Mouse (Mus musculus) kidney, postnatal 0 days (tissue): ENCODE data around the gene Unk. TPM values are rescaled to one million over a fixed set of nuclear protein-coding genes. Genes with fewer than 3 reads are reported as not detected.

ENCODE experiments used
- ATAC-seq: fragments of 200-750 bp; cut with Nextera tagmentation; replicated peaks from 2 replicates; pipeline ENCODE4 v1.8.0; 2017; ENCODE audit warnings: low read depth, moderate number of reproducible peaks, moderate TSS enrichment, moderate library complexity; ENCODE audit not compliant: low FRiP score
- DNase-seq: peaks from one replicate; pipeline ENCODE4 v3.0.0-alpha.2; 2016; ENCODE audit warnings: low spot score
- H3K27ac ChIP-seq: fragments of 300-500 bp; sonication (generic); 2 replicates; pipeline ENCODE4 v1.5.1; 2014; ENCODE audit warnings: mild to moderate bottlenecking
- H3K27me3 ChIP-seq: fragments of 300-500 bp; sonication (generic); 2 replicates; pipeline ENCODE4 v1.6.1; 2014; ENCODE audit warnings: low read length, mixed read lengths; ENCODE audit not compliant: insufficient read depth
- H3K36me3 ChIP-seq: fragments of 300-500 bp; sonication (generic); 2 replicates; pipeline ENCODE4 v1.6.1; 2014; ENCODE audit warnings: low read length, mixed read lengths; ENCODE audit not compliant: insufficient read depth
- H3K4me1 ChIP-seq: fragments of 300-500 bp; sonication (generic); replicated peaks from 2 replicates; pipeline ENCODE4 v1.6.1; 2014; ENCODE audit warnings: antibody characterized with exemption, low read length, mixed read lengths; ENCODE audit not compliant: insufficient read depth
- H3K4me2 ChIP-seq: fragments of 300-500 bp; sonication (generic); 2 replicates; pipeline ENCODE4 v1.6.1; 2014; ENCODE audit warnings: mild to moderate bottlenecking, low read length, moderate library complexity, mixed read lengths
- H3K4me3 ChIP-seq: fragments of 300-500 bp; sonication (generic); replicated peaks from 2 replicates; pipeline ENCODE4 v1.5.1; 2014; ENCODE audit warnings: low read depth, low read length
- H3K9ac ChIP-seq: fragments of 300-500 bp; sonication (generic); 2 replicates; pipeline ENCODE4 v1.6.1; 2014; ENCODE audit warnings: low read depth, low read length
- H3K9me3 ChIP-seq: fragments of 300-500 bp; sonication (generic); replicated peaks from 2 replicates; pipeline ENCODE4 v1.6.1; 2016; ENCODE audit warnings: low read length, inconsistent platforms, mixed read lengths
- CTCF ChIP-seq: IDR thresholded peaks from 2 replicates; pipeline ENCODE4 v1.5.1; 2016; ENCODE audit warnings: antibody characterized with exemption, low read depth, mild to moderate bottlenecking, moderate library complexity
- WGBS: fragments of 180-500 bp; shearing (Covaris S2); extraction: QIAGEN DNeasy Blood & Tissue Kit; methylation state at CpG from one replicate; pipeline ENCODE4 v1.1.7; 2014; 5-methylcytosine and 5-hydroxymethylcytosine counted together
- polyA plus RNA-seq: library from polyadenylated mRNA; unstranded; fragments of >200 nt; fragmentation: Nextera tagmentation; extraction: Ambion mirVana; gene quantifications from 2 replicates; pipeline ENCODE4 v1.2.1, GENCODE M21; 2015

The Unk gene
- polyA plus RNA-seq, 1 experiment from 2014 or later, result 21.4 TPM

DNA sequence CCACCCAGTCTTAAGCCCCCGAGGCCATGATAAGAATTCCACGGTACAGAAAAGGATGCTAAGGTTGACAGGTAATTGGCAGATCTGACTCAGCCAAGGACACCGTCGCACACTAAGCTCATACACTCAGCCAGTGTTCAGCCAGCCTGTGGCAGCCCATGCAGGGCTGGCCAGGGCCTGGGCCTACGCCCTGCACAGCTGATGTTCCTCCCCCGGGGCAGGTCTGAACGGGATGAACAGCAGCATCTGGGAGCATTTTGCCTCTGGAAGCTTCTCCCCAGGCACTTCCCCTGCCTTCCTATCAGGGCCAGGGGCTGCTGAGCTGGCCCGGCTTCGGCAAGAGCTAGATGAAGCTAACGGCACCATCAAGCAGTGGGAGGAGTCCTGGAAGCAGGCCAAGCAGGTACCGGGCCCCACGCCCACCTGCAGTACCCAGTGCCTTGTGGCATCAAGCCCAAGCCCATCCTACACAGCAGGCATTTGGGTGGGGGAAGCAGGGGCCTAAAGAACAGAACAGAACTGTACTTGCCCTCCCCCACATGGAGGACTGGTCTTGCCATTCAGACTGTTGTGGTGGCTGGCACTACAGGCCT is 28.0 kb downstream of the Unk start:
- Histone ChIP-seq H3K27me3 (no peaks in the 10 kb centered on the region), H3K36me3 (peaks cover 78% of the 10 kb centered on the region), H3K4me1 (no peaks in the 10 kb centered on the region), H3K27ac (no peak overlapping the region), H3K4me2 (no peak overlapping the region), H3K4me3 (no peak overlapping the region), H3K9ac (no peak overlapping the region), H3K9me3 (no peaks in the 10 kb centered on the region)
- WGBS, result 69% methylated on average over 12 of the region's 12 CpGs
- DNase-seq (no peak), ATAC-seq (no peak)
- TF ChIP-seq CTCF, result no peak

DNA sequence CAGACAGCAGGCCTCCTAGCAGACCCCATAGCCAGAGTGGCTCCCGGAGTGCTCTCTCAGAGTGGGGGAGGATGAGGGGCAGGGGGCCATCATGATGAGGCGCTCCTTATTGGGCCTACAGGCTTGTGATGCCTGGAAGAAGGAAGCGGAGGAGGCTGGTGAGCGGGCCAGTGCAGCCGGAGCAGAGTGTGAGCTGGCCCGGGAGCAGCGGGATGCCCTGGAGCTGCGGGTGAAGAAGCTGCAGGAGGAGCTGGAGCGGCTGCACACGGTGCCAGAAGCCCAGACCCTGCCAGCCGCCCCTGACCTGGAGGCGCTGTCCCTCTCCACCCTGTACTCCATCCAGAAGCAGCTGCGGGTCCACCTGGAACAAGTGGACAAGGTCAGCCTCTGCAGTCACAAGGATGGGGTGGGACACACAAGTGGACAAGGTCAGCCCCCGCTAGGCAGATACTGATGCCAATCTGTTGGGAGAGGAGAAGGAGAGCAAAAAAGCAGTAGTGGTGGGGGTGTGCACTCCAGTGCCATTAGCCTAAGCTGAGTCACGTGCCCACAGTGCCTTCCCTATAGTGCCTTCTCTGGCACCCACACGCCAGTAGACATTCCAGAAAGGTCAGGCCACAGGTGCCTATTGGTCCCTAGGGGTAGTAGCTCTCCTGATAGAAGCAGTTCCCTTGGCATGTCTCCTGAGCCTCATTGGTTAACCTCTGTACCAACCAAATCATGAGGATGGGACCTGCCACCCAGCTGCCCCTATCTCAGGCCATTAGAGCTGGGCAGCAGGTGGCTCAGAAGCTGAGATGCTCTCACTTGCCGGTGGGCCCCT is 29.0 kb downstream of the Unk start:
- H3K9me3 ChIP-seq, result no peaks in the 10 kb centered on the region
- H3K9ac ChIP-seq, result no peak overlapping the region
- no peak for TF ChIP-seq CTCF
- 91% methylated on average over 17 of the region's 17 CpGs for WGBS
- H3K36me3 ChIP-seq, result peaks cover 68% of the 10 kb centered on the region
- H3K27ac ChIP-seq, result no peak overlapping the region
- no peaks in the 10 kb centered on the region for H3K27me3 ChIP-seq
- DNase-seq (no peak), ATAC-seq (no peak; the same call in 1 of the 2 replicates)
- H3K4me2 ChIP-seq, result no peak overlapping the region
- no peaks in the 10 kb centered on the region for H3K4me1 ChIP-seq
- no peak overlapping the region for H3K4me3 ChIP-seq

DNA sequence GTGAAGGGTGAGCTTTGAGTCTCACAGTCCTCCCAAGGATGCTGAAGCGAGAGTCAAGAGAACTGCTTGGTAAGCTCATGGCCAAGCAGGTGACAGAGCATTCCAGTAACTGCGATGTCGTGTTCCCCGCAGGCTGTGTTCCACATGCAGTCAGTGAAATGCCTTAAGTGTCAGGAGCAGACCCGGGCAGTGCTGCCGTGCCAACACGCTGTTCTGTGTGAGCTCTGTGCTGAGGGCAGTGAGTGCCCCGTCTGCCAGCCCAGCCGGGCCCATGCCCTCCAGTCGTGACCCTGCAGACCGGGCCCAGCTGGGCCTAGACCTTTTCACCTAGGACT is 29.5 kb downstream of the Unk start:
- ATAC-seq (no peak), DNase-seq (no peak)
- WGBS, result 91% methylated on average over 11 of the region's 11 CpGs
- H3K36me3 ChIP-seq, result peaks cover 62% of the 10 kb centered on the region
- H3K27me3 ChIP-seq, result no peaks in the 10 kb centered on the region
- H3K4me1 ChIP-seq, result no peaks in the 10 kb centered on the region
- no peak overlapping the region for H3K4me2 ChIP-seq
- H3K9ac ChIP-seq, result no peak overlapping the region
- no peak overlapping the region for H3K27ac ChIP-seq
- TF ChIP-seq CTCF, result no peak
- no peak overlapping the region for H3K4me3 ChIP-seq
- H3K9me3 ChIP-seq, result no peaks in the 10 kb centered on the region

DNA sequence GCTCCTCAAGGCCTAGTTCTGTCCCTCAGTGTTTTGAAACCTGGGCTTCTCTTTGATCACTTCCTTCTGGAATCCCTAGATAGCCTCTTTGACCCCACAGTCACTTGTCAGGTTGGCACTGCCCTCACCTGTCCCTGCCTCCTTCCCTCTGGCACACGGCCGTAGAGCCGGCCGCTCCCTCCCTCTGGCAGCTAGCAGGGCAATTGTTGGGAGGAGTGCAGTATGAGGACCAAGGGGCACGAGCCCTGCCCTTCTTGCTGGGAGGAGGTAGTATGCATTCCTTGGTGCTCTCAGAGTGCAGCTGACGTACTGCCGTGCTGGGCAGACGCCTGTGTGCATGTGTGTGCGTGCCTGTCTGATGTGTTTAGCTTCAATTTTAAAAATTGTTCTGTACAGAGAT is 30.5 kb downstream of the Unk start:
- no peaks in the 10 kb centered on the region for H3K27me3 ChIP-seq
- H3K9ac ChIP-seq, result no peak overlapping the region
- H3K27ac ChIP-seq, result no peak overlapping the region
- no peak overlapping the region for H3K4me3 ChIP-seq
- TF ChIP-seq CTCF, result no peak
- ATAC-seq (no peak), DNase-seq (no peak)
- WGBS, result 77% methylated on average over 9 of the region's 9 CpGs
- H3K9me3 ChIP-seq, result no peaks in the 10 kb centered on the region
- H3K36me3 ChIP-seq, result peaks cover 53% of the 10 kb centered on the region
- no peaks in the 10 kb centered on the region for H3K4me1 ChIP-seq
- no peak overlapping the region for H3K4me2 ChIP-seq

DNA sequence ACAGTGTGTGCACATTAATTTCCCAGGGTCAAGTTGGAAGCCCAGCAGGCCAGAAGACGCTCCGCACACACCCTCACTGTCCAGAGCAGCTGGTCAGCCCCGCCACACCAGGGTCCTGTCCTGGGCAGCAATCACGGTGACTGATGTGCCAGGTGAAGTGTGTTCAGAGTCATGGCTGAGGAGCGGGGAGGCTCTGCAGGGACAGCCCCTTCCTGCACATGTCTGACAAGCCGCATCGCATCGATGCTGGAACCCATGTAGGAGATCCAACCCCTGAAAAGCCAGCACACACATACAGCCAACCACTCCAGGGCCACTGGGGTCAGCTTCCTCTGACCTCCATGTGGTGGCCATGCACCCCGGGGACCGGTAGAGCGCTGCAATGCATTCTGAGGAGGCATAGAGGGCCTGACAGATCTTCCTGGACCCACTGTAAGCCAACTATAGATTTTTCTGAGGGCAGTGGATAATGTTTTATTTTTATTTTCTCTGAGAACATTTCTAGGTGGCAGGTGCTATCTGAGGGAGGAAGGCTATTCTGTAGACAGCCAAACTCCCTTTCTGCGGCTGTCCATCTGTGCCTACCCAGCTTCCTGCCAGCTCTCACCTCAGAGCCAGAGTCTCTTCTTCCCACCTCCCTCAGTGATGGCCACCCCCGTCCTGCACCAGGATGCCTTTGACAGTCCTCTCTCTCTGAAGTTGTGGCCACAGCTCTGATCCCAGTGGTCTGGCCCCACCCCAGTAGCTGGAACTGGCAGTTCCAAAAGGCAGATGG is 31.7 kb downstream of the Unk start:
- H3K27me3 ChIP-seq, result no peaks in the 10 kb centered on the region
- TF ChIP-seq CTCF, result no peak
- no peak for DNase-seq
- H3K4me1 ChIP-seq, result no peaks in the 10 kb centered on the region
- H3K4me3 ChIP-seq, result no peak overlapping the region
- WGBS, result 82% methylated on average over 13 of the region's 13 CpGs
- no peak overlapping the region for H3K9ac ChIP-seq
- peaks cover 42% of the 10 kb centered on the region for H3K36me3 ChIP-seq
- no peak for ATAC-seq
- H3K9me3 ChIP-seq, result no peaks in the 10 kb centered on the region
- H3K27ac ChIP-seq, result no peak overlapping the region
- H3K4me2 ChIP-seq, result no peak overlapping the region

DNA sequence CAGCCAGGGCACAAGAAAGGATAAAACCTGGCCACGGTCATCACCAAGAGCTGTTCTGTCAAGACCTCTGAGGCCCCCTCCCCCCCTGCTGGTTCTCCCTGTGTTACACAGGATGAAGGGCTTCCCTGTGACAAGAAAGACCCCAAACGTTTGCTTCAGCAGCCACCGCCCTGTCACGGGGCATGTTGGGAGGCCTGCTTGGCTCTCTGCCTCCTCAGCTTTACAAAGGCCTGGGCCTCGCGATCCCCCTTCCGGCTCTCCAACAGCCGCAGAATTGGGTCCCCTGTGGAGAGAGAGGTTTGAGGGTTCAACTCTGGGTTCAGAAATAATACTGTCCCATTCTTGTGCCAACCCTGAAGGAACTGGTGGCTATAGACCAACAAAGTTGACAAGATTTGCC is 32.4 kb downstream of the Unk start:
- Histone ChIP-seq H3K4me1 (no peaks in the 10 kb centered on the region), H3K27me3 (no peaks in the 10 kb centered on the region), H3K9ac (no peak overlapping the region), H3K4me2 (no peak overlapping the region), H3K4me3 (no peak overlapping the region), H3K36me3 (peaks cover 35% of the 10 kb centered on the region), H3K9me3 (no peaks in the 10 kb centered on the region), H3K27ac (no peak overlapping the region)
- no peak for TF ChIP-seq CTCF
- whole genome bisulfite sequencing, result 73% methylated on average over 8 of the region's 8 CpGs
- no peak for ATAC-seq
- DNase-seq, result no peak
